Mouse (Mus musculus) c-Kit-positive CD71-negative TER-119-negative erythroid progenitor cells, embryonic 14.5 days (primary cell): Measurements from ENCODE around the gene Gm5134.

ENCODE experiments used
- DNase-seq: peaks from one replicate; pipeline ENCODE4 v3.0.0-alpha.2; 2013; ENCODE audit warnings: low read depth

Gm5134 gene

DNA sequence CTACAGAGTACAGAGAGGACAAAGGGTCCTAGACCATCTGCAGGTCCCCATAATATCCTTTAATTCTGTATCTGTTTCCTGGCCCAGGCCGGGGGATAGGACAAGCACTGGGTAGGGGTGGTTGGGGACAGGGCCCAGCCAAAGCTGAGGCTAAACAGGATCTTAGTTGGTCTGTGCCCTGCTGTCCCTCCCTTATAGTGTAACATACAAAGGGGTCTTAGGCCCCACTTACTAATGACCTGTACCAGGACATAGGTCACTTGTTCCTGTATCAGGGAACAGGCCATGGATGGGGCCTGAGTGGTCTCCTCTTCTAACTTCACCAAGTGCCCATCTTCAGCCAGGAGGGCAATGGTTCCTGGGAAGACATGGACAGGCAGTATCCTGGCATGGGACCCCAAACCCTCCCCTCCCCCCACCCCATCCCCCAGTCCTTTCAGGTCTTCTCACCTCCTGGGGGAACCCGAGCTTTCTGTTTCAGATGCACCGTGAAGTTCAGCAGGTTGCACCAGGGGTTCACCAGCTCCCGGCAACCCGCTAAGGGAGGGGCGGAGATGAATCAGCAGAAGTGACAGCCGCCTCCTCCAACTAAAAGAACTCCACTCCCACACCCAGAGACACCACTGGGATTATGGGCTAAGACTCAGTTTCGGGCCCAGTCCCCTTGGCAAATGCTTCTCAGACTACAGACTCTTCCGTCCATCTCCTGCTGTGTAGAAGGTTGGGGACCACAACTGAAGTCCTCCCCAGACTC is 14.7 kb upstream of the Gm5134 start:
- DNase-seq, result no peak

DNA sequence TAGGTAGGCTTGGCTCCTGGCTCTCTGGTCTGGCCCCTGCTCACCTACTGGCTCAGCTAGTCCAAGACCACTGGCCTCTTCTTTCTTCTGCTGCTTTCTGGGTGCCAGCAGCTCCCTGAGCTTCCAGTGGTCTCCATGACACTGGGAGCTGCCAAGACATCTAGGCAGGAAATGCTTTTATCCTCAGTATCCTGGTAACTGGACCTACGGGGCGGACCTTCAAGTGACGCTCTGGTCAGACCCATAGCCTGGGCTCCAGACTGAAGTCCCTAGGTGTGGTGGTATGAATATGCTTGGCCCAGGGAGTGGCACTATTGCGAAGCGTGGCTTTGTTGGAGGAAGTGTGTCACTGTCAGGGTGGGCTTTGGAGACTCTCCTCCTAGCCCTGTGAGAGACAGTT is 13.8 kb upstream of the Gm5134 start, which contains the start of gene Gm867:
Gm867 (minus strand) TSS at position 153 of the 400 bp plus-strand sequence.
- no peak for DNase-seq

- DNase-seq, result no peak
These were observed 13.1 kb upstream of the Gm5134 start for GRCm38 (mm10) chr10:75941042-75941824.

GRCm38 (mm10) chr10:75942736-75943477 is 11.4 kb upstream of the Gm5134 start, which contains the start of gene Vpreb3:
TSS of gene Vpreb3 (plus strand) at chr10:75943057.
- no peak for DNase-seq

GRCm38 (mm10) chr10:75944066-75944772 is 10.1 kb upstream of the Gm5134 start:
- no peak for DNase-seq

DNA sequence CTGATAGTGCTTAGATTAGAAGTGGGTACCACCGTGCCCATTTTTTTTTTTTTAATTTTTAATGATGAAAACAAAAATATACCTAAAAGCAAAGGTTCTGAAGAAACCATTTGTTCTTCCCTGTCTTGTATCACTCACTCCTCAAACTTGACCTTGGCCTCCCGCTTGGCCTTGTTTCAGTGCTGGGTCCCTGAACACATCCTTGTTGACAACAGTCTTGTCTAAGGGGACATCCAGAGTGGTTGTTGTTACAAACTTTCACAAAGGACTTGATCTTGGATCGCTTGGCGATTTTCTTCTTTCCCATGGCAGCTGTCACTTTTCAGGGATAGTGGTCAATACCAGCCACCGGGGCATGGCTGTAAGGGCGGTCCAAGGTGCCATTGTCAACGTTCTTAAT is 9.1 kb upstream of the Gm5134 start:
- DNase-seq, result no peak

GRCm38 (mm10) chr10:75945896-75946295 is 8.4 kb upstream of the Gm5134 start:
- no peak for DNase-seq

- DNase-seq, result no peak
These were observed 6.2 kb upstream of the Gm5134 start for GRCm38 (mm10) chr10:75948079-75948478.

- DNase-seq, result no peak
These were observed 5.0 kb upstream of the Gm5134 start for GRCm38 (mm10) chr10:75949053-75950045.

DNA sequence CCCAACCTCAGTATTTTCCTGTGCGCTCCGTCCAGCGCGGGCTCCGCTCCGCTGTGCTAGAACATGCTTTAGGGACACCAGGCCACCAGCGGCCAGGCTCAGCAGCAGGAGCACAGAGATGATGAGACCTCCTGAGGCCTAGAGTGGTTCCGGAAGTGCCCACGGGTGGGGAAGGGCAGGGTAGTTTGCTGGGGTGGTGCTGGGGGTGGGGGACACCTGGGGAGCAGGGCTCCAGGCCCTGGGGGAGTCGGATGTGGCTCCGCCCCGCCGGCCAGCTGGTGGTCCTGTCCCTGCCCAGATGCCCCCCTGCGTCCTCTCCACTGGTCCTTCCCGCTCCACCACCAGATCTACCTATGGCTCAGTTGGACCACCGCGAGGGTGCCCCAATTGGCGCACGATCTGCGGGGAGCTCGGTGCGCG is 3.5 kb upstream of the Gm5134 start:
- no peak for DNase-seq

DNA sequence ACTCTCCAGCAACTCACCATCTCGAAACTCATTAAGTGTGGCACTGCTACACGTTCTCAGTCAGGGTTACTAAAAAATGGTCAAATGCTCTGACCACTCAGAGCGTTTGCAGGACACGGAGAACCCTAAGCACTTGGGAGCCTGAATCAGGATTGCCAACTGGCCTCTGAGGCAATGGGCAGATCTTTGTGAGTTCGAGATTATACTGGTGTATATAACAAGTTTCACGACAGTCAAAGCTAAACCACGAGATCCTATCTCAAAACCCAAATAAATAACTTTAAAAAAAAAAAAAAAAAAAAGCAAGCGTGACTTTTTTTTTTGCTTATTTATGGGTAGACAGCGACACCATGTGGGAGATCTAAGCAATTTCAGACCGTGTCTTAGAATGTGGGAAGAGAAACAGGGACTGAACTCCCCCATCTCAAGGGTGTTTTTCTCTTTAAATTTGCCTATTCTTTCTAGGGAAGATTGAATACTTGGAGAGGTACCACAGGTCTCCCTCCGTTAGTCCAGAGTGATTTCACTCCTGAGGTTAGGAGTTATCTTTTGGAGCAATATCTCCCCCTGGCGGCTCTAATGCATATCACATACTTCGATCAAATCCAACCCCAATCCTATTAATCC is 2.8 kb upstream of the Gm5134 start:
- peak; percentile 50 for DNase-seq

DNA sequence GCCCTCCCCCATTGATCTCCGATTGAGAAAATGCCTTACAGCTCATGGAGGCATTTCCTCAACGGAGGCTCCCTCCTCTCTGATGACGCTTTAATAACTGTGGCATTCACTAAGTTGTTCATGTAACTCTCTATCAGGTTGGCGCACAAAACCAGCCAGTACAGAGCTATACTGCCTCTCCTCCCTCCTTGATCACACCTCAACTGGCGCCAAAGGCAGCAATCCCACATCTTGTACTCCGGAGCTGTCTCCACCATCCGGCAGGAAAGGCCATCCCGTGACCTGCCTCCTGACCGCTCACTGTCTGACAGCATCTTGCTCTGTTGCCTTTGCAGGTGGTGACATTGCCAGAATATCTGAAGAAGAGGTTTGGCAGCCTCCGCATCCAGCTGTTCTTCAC is 19.5 kb downstream of the Gm5134 start:
- DNase-seq, result no peak

- no peak for DNase-seq
These were observed 20.9 kb downstream of the Gm5134 start for GRCm38 (mm10) chr10:75975216-75975615.

DNA sequence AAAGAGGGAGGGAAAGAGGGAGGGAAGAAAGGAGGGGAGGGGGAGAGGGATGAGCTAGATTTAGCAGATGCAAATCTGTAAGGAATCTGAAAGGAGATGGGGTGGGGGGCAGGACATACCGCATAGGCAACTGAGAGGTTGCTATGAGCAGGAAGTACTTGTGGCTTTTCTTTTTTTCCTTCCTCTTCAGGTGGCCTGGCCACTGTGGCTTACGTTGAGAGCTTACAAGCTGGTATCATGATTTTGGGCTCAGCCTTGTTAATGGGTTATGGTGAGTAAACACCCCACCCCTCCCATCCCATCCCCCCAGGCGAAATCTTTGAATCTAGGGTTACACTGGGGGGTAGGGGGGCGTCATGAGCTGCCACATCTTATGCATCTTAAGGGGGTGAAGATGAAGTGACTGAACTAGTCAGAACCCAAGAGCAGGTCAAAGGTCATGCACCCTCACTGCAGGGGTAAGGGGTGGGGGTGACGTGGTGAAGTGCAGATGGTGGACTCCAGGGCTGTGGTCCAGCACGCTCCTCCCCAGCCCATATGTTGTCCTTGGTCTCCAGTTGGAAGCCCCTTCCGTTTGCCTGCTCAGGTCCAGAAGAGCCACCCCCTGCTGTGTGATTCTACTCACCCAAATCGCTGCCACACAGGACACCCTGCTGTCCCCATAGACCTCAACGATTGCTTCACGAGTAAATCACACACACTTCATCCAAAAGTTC is 24.0 kb downstream of the Gm5134 start:
- no peak for DNase-seq

- DNase-seq, result no peak
These were observed 24.5 kb downstream of the Gm5134 start for GRCm38 (mm10) chr10:75978835-75979157.

- DNase-seq, result no peak
These were observed 25.1 kb downstream of the Gm5134 start for GRCm38 (mm10) chr10:75979432-75979831.

DNA sequence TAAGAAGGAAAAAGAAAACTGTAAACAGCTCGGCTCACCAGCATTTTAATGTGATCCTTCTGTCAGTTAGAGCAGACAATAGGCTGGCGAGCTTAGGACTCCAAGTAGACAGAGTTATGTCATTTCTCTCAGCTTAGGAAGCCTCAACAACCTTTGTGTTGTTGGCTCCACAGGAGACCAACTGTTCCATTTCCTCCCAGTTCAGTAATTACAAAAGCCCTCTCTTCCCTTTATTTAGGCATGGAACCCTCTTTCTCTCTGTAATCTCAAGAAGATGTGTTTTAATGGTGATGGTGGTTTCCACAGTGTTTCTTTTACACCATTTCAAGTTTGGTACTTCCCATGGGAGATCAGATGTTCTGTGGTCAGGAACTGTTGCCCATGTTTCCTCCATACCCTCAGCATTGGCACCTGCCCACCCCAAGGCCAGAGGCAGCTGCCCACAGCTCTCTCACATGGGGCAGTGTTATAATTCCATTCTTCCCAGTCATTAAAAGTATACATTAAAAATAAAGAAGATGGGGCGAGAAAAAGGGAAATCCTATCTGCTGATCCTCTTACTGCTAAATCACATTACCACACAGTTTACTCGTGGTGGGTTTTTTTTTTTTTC is 36.2 kb downstream of the Gm5134 start:
- no peak for DNase-seq

GRCm38 (mm10) chr10:75993616-75994240 is 39.4 kb downstream of the Gm5134 start:
- no peak for DNase-seq
